Mouse (Mus musculus): ENCODE measurements around the gene Fam174b. TPM values are rescaled to one million over a fixed set of nuclear protein-coding genes. Genes with fewer than 3 reads are reported as not detected.

Gene Fam174b
- polyA plus RNA-seq, 1 experiment from 2014 or later: 28.8 TPM

DNA sequence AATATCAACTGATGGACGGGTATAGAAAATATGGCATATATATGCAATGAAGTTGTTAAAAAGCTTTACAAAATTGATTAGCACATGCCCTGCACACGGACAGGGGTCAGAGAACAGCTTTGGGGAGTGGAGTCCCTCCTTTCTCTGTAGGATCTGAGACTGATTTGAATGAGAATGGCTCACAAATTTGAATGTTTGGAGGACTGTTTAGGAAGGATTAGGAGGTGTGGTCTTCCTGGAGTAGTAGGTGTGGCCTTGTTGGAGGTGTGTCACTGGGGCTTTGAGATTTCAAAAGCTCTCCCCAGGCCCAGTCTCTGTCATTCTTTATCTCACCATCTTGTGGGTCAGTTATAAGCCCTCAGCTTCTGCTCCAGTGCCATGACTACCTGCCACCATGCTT is 4.1 kb upstream of the Fam174b start:
- DNase-seq (ENCODE audit: low spot score) (no peak), ATAC-seq (replicated peaks; ENCODE audit: low FRiP score, low read depth) (no peak)
- Histone ChIP-seq H3K4me1 (replicated peaks; ENCODE audit: insufficient read depth, low read length) (peaks cover 11% of the 10 kb centered on the region; the same call in 1 of the 2 replicates), H3K27me3 (ENCODE audit: insufficient read depth, low read length) (no peaks in the 10 kb centered on the region), H3K9me3 (replicated peaks; ENCODE audit: low read length) (no peaks in the 10 kb centered on the region), H3K27ac (no peak overlapping the region), H3K4me3 (replicated peaks; ENCODE audit: low read depth, low read length) (no peak overlapping the region), H3K4me2 (ENCODE audit: low read length) (no peak overlapping the region), H3K36me3 (ENCODE audit: insufficient read depth, low read length) (no peaks in the 10 kb centered on the region), H3K9ac (ENCODE audit: low read depth, low read length) (no peak overlapping the region)
- 90% methylated on average over 2 of the region's 2 CpGs for WGBS
- no peak for TF ChIP-seq CTCF (IDR thresholded peaks at IDR 0.05; ENCODE audit: low read depth)

GRCm38 (mm10) chr7:73741392-73741791 is 1.3 kb downstream of the Fam174b start:
- DNase-seq (ENCODE audit: low spot score) (no peak), ATAC-seq (replicated peaks; ENCODE audit: low FRiP score, low read depth) (no peak)
- peak overlapping the region; percentile 46 for H3K4me3 ChIP-seq (replicated peaks; ENCODE audit: low read depth, low read length)
- peak overlapping the region; percentile 42; the same call in 1 of the 2 replicates for H3K27ac ChIP-seq
- no peaks in the 10 kb centered on the region for H3K27me3 ChIP-seq (ENCODE audit: insufficient read depth, low read length)
- H3K9ac ChIP-seq (ENCODE audit: low read depth, low read length): no peak overlapping the region; the same call in 1 of the 2 replicates
- H3K9me3 ChIP-seq (replicated peaks; ENCODE audit: low read length): no peaks in the 10 kb centered on the region
- peak overlapping the region; percentile 88 for H3K4me2 ChIP-seq (ENCODE audit: low read length)
- TF ChIP-seq CTCF (IDR thresholded peaks at IDR 0.05; ENCODE audit: low read depth): no peak
- WGBS: 40% methylated on average over 5 of the region's 5 CpGs
- peaks cover 15% of the 10 kb centered on the region; the same call in 1 of the 2 replicates for H3K4me1 ChIP-seq (replicated peaks; ENCODE audit: insufficient read depth, low read length)
- H3K36me3 ChIP-seq (ENCODE audit: insufficient read depth, low read length): no peaks in the 10 kb centered on the region

DNA sequence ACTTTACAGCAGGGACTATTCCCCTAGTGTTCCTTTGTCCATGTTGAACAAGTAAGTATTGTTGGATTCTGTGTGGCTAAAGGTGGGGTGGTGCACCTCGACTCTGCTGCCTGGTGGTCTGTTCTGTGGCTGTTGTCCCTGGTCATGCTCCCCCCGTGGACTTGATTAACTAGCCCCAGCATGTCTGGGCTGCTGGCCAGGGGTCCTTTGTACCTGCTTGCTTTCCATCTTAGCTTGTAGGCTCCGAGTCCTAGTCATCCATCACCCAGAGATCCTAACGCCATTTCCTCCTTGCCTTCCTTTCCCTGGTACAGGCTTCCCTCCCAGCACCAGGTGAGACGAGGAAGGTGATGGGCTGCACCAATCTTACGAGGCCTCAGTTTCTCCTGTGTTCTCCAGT is 1.7 kb downstream of the Fam174b start:
- Histone ChIP-seq H3K4me2 (ENCODE audit: low read length) (peak overlapping the region; percentile 88; the same call in 1 of the 2 replicates), H3K4me1 (replicated peaks; ENCODE audit: insufficient read depth, low read length) (peaks cover 15% of the 10 kb centered on the region; the same call in 1 of the 2 replicates), H3K27me3 (ENCODE audit: insufficient read depth, low read length) (no peaks in the 10 kb centered on the region), H3K9me3 (replicated peaks; ENCODE audit: low read length) (no peaks in the 10 kb centered on the region), H3K36me3 (ENCODE audit: insufficient read depth, low read length) (no peaks in the 10 kb centered on the region), H3K9ac (ENCODE audit: low read depth, low read length) (no peak overlapping the region), H3K4me3 (replicated peaks; ENCODE audit: low read depth, low read length) (no peak overlapping the region), H3K27ac (no peak overlapping the region)
- ATAC-seq (replicated peaks; ENCODE audit: low FRiP score, low read depth) (no peak), DNase-seq (ENCODE audit: low spot score) (no peak)
- 60% methylated on average over 6 of the region's 6 CpGs for WGBS
- no peak for TF ChIP-seq CTCF (IDR thresholded peaks at IDR 0.05; ENCODE audit: low read depth)

- DNase-seq (ENCODE audit: low spot score) (no peak), ATAC-seq (replicated peaks; ENCODE audit: low FRiP score, low read depth) (no peak)
- Histone ChIP-seq H3K9me3 (replicated peaks; ENCODE audit: low read length) (no peaks in the 10 kb centered on the region), H3K9ac (ENCODE audit: low read depth, low read length) (no peak overlapping the region), H3K4me3 (replicated peaks; ENCODE audit: low read depth, low read length) (no peak overlapping the region), H3K4me1 (replicated peaks; ENCODE audit: insufficient read depth, low read length) (peaks cover 15% of the 10 kb centered on the region; the same call in 1 of the 2 replicates), H3K4me2 (ENCODE audit: low read length) (no peak overlapping the region), H3K36me3 (ENCODE audit: insufficient read depth, low read length) (no peaks in the 10 kb centered on the region), H3K27ac (no peak overlapping the region), H3K27me3 (ENCODE audit: insufficient read depth, low read length) (no peaks in the 10 kb centered on the region)
- 78% methylated on average over 8 of the region's 8 CpGs for WGBS
- TF ChIP-seq CTCF (IDR thresholded peaks at IDR 0.05; ENCODE audit: low read depth): no peak
Measured at GRCm38 (mm10) chr7:73743144-73743543, 3.0 kb downstream of the Fam174b start.

DNA sequence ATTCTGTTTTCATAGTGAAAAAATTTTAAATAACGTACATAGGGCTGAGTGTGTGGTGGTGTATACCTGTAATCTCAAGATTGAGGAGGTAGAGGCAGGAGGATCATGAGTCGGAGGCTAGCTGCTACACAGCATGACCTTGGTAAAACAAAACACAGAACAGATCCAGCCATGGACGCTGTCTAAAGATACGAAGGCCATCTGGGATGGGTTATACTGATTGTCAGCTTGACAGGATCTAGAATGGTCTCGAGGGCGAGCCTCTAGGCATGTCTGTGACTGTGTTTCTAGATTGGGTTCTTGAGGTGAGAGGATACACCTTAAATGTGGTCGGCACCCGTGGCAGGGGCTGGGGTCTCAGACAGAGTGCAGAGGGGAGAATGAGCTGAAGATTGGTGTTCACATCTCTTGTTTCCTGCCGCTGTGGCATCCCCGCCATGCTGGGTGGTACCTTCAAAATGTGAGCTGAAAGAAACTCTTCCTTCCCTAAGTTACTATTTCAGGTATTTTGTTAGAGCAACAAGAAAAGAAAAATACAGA is 3.8 kb downstream of the Fam174b start:
- DNase-seq (ENCODE audit: low spot score) (no peak), ATAC-seq (replicated peaks; ENCODE audit: low FRiP score, low read depth) (no peak)
- H3K4me3 ChIP-seq (replicated peaks; ENCODE audit: low read depth, low read length): no peak overlapping the region
- H3K27ac ChIP-seq: no peak overlapping the region
- TF ChIP-seq CTCF (IDR thresholded peaks at IDR 0.05; ENCODE audit: low read depth): no peak
- H3K4me2 ChIP-seq (ENCODE audit: low read length): no peak overlapping the region
- WGBS: 81% methylated on average over 10 of the region's 10 CpGs
- H3K9ac ChIP-seq (ENCODE audit: low read depth, low read length): no peak overlapping the region
- no peaks in the 10 kb centered on the region for H3K9me3 ChIP-seq (replicated peaks; ENCODE audit: low read length)
- peaks cover 15% of the 10 kb centered on the region; the same call in 1 of the 2 replicates for H3K4me1 ChIP-seq (replicated peaks; ENCODE audit: insufficient read depth, low read length)
- no peaks in the 10 kb centered on the region for H3K36me3 ChIP-seq (ENCODE audit: insufficient read depth, low read length)
- no peaks in the 10 kb centered on the region for H3K27me3 ChIP-seq (ENCODE audit: insufficient read depth, low read length)

DNA sequence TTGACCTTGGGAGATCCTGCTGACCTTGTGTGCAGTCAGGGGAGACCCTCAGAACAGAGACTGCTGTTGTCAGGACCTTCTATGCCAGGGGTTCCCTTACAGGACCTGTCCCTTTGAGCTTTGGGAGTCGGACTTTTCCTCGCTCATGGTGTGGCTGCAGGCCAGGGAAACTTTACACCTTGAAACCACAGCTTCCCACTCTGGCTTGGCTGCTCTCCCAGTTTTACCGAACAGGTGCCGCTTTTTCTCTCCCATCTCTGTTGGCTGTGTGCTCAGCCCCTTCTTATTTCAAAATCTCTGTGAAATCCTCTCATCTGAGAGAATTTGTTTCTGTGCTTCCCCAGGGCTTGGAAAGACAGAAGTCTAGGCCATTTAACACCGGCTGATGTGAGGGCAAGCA is 5.8 kb downstream of the Fam174b start:
- H3K4me1 ChIP-seq (replicated peaks; ENCODE audit: insufficient read depth, low read length): peaks cover 5% of the 10 kb centered on the region
- no peaks in the 10 kb centered on the region for H3K36me3 ChIP-seq (ENCODE audit: insufficient read depth, low read length)
- 48% methylated on average over 5 of the region's 5 CpGs for WGBS
- no peak overlapping the region for H3K4me2 ChIP-seq (ENCODE audit: low read length)
- H3K9me3 ChIP-seq (replicated peaks; ENCODE audit: low read length): no peaks in the 10 kb centered on the region
- no peak overlapping the region for H3K9ac ChIP-seq (ENCODE audit: low read depth, low read length)
- no peak for TF ChIP-seq CTCF (IDR thresholded peaks at IDR 0.05; ENCODE audit: low read depth)
- H3K4me3 ChIP-seq (replicated peaks; ENCODE audit: low read depth, low read length): no peak overlapping the region
- H3K27ac ChIP-seq: no peak overlapping the region
- ATAC-seq (replicated peaks; ENCODE audit: low FRiP score, low read depth) (no peak), DNase-seq (ENCODE audit: low spot score) (peak; percentile 28)
- no peaks in the 10 kb centered on the region for H3K27me3 ChIP-seq (ENCODE audit: insufficient read depth, low read length)

DNA sequence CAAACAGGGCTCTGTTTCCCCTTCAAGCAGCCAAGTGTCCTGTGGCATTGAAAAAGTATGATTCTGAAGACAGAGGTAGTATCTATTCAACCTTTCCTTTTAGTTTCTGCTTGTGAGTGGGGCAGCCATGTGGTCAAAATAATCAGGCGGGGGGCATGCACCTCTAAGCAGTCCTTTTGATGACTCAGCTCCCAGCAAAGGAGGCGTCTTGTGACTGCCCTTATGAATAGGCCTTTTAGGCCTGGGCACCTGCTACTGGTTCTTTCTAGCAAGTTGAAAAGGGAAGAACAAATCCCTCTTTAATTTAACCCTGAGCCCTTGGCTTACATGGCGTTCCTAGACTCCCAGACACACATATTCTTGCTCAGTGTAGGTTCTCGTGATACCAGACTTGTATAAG is 6.7 kb downstream of the Fam174b start:
- no peak for ATAC-seq (replicated peaks; ENCODE audit: low FRiP score, low read depth)
- no peak overlapping the region for H3K27ac ChIP-seq
- no peak for TF ChIP-seq CTCF (IDR thresholded peaks at IDR 0.05; ENCODE audit: low read depth)
- no peak for DNase-seq (ENCODE audit: low spot score)
- H3K4me3 ChIP-seq (replicated peaks; ENCODE audit: low read depth, low read length): no peak overlapping the region
- H3K4me2 ChIP-seq (ENCODE audit: low read length): no peak overlapping the region
- 80% methylated on average over 4 of the region's 4 CpGs for WGBS
- no peaks in the 10 kb centered on the region for H3K36me3 ChIP-seq (ENCODE audit: insufficient read depth, low read length)
- H3K9me3 ChIP-seq (replicated peaks; ENCODE audit: low read length): no peaks in the 10 kb centered on the region
- no peaks in the 10 kb centered on the region for H3K27me3 ChIP-seq (ENCODE audit: insufficient read depth, low read length)
- H3K4me1 ChIP-seq (replicated peaks; ENCODE audit: insufficient read depth, low read length): no peaks in the 10 kb centered on the region; the same call in 1 of the 2 replicates
- no peak overlapping the region for H3K9ac ChIP-seq (ENCODE audit: low read depth, low read length)

Data from kidney, postnatal 0 days (tissue).